Mouse (Mus musculus): Measurements from ENCODE around the gene Ccdc162. TPM values are rescaled to one million over a fixed set of nuclear protein-coding genes. Genes with fewer than 3 reads are reported as not detected.
A peak's percentile ranks its signal among the peaks of the same experiment; 100 is the strongest.

Gene Ccdc162
- total and polyA plus RNA-seq, 2 experiments from 2014 or later, result 0.16 TPM; not detected in 1

GRCm38 (mm10) chr10:41678746-41679360 is 37.6 kb downstream of the Ccdc162 start:
- no peak for TF ChIP-seq EP300 (IDR thresholded peaks at IDR 0.05; ENCODE audit: low read depth)
- TF ChIP-seq CTCF (IDR thresholded peaks at IDR 0.05; ENCODE audit: low read depth), result peak; percentile 66
- DNase-seq (ENCODE audit: low spot score) (peak; percentile 79), ATAC-seq (ENCODE audit: insufficient read depth, low read depth) (peak; percentile 76)
- Histone ChIP-seq H3K4me1 (ENCODE audit: control insufficient read depth, insufficient read depth) (peaks cover 10% of the 10 kb centered on the region; the same call in 1 of the 2 replicates), H3K36me3 (replicated peaks; ENCODE audit: control insufficient read depth, insufficient read depth, low read length) (no peaks in the 10 kb centered on the region), H3K27me3 (ENCODE audit: control insufficient read depth, insufficient read depth, low read length) (no peaks in the 10 kb centered on the region), H3K27ac (ENCODE audit: low read depth) (no peak overlapping the region), H3K4me2 (ENCODE audit: low read depth, low read length) (peak overlapping the region; percentile 48), H3K9ac (replicated peaks; ENCODE audit: low read depth, low read length) (no peak overlapping the region; the same call in 1 of the 2 replicates), H3K9me3 (replicated peaks; ENCODE audit: control insufficient read depth, low read length) (no peaks in the 10 kb centered on the region), H3K4me3 (ENCODE audit: low read depth, low read length) (no peak overlapping the region; the same call in 1 of the 2 replicates)
- 30% methylated on average over 18 of the region's 18 CpGs for WGBS

DNA sequence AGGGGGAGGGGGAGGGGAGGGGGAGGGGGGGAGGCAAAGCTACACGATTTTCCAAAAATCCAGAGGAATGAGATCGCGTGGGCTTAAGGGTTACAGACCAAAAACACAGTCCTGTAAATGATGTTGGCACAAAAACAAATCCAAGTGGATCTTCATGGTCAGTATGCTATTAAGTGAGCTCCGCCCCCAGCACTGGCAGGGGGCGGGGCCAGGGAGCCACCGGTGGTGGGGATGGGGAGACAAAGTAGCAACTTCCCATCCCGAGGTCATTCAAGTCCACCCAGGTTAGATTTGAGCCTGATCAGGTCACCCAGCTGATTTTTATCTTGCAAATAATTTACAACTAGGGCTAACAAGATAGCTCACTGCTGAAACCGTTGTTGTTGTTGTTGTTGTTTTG is 39.0 kb downstream of the Ccdc162 start:
- H3K9ac ChIP-seq (replicated peaks; ENCODE audit: low read depth, low read length), result no peak overlapping the region
- H3K27ac ChIP-seq (ENCODE audit: low read depth), result no peak overlapping the region
- no peak overlapping the region for H3K4me2 ChIP-seq (ENCODE audit: low read depth, low read length)
- H3K4me3 ChIP-seq (ENCODE audit: low read depth, low read length), result no peak overlapping the region
- H3K9me3 ChIP-seq (replicated peaks; ENCODE audit: control insufficient read depth, low read length), result no peaks in the 10 kb centered on the region
- ATAC-seq (ENCODE audit: insufficient read depth, low read depth) (no peak), DNase-seq (ENCODE audit: low spot score) (no peak)
- H3K4me1 ChIP-seq (ENCODE audit: control insufficient read depth, insufficient read depth), result peaks cover 10% of the 10 kb centered on the region; the same call in 1 of the 2 replicates
- WGBS, result 48% methylated on average over 8 of the region's 8 CpGs
- no peaks in the 10 kb centered on the region for H3K36me3 ChIP-seq (replicated peaks; ENCODE audit: control insufficient read depth, insufficient read depth, low read length)
- TF ChIP-seq EP300 (IDR thresholded peaks at IDR 0.05; ENCODE audit: low read depth), result no peak
- TF ChIP-seq CTCF (IDR thresholded peaks at IDR 0.05; ENCODE audit: low read depth), result no peak
- no peaks in the 10 kb centered on the region for H3K27me3 ChIP-seq (ENCODE audit: control insufficient read depth, insufficient read depth, low read length)

GRCm38 (mm10) chr10:41676661-41677061 is 39.8 kb downstream of the Ccdc162 start:
- TF ChIP-seq EP300 (IDR thresholded peaks at IDR 0.05; ENCODE audit: low read depth) (no peak), CTCF (IDR thresholded peaks at IDR 0.05; ENCODE audit: low read depth) (no peak)
- Histone ChIP-seq H3K9me3 (replicated peaks; ENCODE audit: control insufficient read depth, low read length) (no peaks in the 10 kb centered on the region), H3K36me3 (replicated peaks; ENCODE audit: control insufficient read depth, insufficient read depth, low read length) (no peaks in the 10 kb centered on the region), H3K9ac (replicated peaks; ENCODE audit: low read depth, low read length) (no peak overlapping the region), H3K27ac (ENCODE audit: low read depth) (no peak overlapping the region), H3K4me3 (ENCODE audit: low read depth, low read length) (no peak overlapping the region), H3K4me2 (ENCODE audit: low read depth, low read length) (no peak overlapping the region), H3K27me3 (ENCODE audit: control insufficient read depth, insufficient read depth, low read length) (no peaks in the 10 kb centered on the region), H3K4me1 (ENCODE audit: control insufficient read depth, insufficient read depth) (peaks cover 10% of the 10 kb centered on the region; the same call in 1 of the 2 replicates)
- ATAC-seq (ENCODE audit: insufficient read depth, low read depth) (no peak), DNase-seq (ENCODE audit: low spot score) (no peak)
- WGBS, result 66% methylated on average over 6 of the region's 6 CpGs

- no peak for ATAC-seq (ENCODE audit: insufficient read depth, low read depth)
These were observed 40.4 kb downstream of the Ccdc162 start for GRCm38 (mm10) chr10:41675842-41676571.

GRCm38 (mm10) chr10:41675243-41675642 is 41.2 kb downstream of the Ccdc162 start:
- ATAC-seq (ENCODE audit: insufficient read depth, low read depth) (no peak), DNase-seq (ENCODE audit: low spot score) (no peak)
- TF ChIP-seq EP300 (IDR thresholded peaks at IDR 0.05; ENCODE audit: low read depth), result no peak
- no peak for TF ChIP-seq CTCF (IDR thresholded peaks at IDR 0.05; ENCODE audit: low read depth)
- Histone ChIP-seq H3K27me3 (ENCODE audit: control insufficient read depth, insufficient read depth, low read length) (no peaks in the 10 kb centered on the region), H3K9ac (replicated peaks; ENCODE audit: low read depth, low read length) (no peak overlapping the region), H3K27ac (ENCODE audit: low read depth) (no peak overlapping the region), H3K4me2 (ENCODE audit: low read depth, low read length) (no peak overlapping the region), H3K9me3 (replicated peaks; ENCODE audit: control insufficient read depth, low read length) (no peaks in the 10 kb centered on the region), H3K4me1 (ENCODE audit: control insufficient read depth, insufficient read depth) (peaks cover 10% of the 10 kb centered on the region; the same call in 1 of the 2 replicates), H3K36me3 (replicated peaks; ENCODE audit: control insufficient read depth, insufficient read depth, low read length) (no peaks in the 10 kb centered on the region), H3K4me3 (ENCODE audit: low read depth, low read length) (no peak overlapping the region)
- WGBS, result 58% methylated on average over 6 of the region's 6 CpGs

More at GRCm38 (mm10) chr10:41675842-41676571, 40.4 kb downstream of the Ccdc162 start:
- Histone ChIP-seq H3K27me3 (ENCODE audit: control insufficient read depth, insufficient read depth, low read length) (no peaks in the 10 kb centered on the region), H3K27ac (ENCODE audit: low read depth) (no peak overlapping the region), H3K4me2 (ENCODE audit: low read depth, low read length) (no peak overlapping the region), H3K36me3 (replicated peaks; ENCODE audit: control insufficient read depth, insufficient read depth, low read length) (no peaks in the 10 kb centered on the region), H3K9me3 (replicated peaks; ENCODE audit: control insufficient read depth, low read length) (no peaks in the 10 kb centered on the region), H3K9ac (replicated peaks; ENCODE audit: low read depth, low read length) (no peak overlapping the region), H3K4me1 (ENCODE audit: control insufficient read depth, insufficient read depth) (peaks cover 10% of the 10 kb centered on the region; the same call in 1 of the 2 replicates), H3K4me3 (ENCODE audit: low read depth, low read length) (no peak overlapping the region)
- WGBS, result 89% methylated on average over 6 of the region's 6 CpGs
- TF ChIP-seq CTCF (IDR thresholded peaks at IDR 0.05; ENCODE audit: low read depth), result no peak
- no peak for TF ChIP-seq EP300 (IDR thresholded peaks at IDR 0.05; ENCODE audit: low read depth)
- no peak for DNase-seq (ENCODE audit: low spot score)

Measured in heart, postnatal 0 days (tissue).